Mouse (Mus musculus) frontal cortex, adult (tissue): ENCODE measurements at regions not wholly inside any gene's neighbourhood (a gene's known extent, or its start where the extent isn't known, plus 50 kb on each side); places are given as distances from the start of the nearest gene placed in this dataset.
A peak's percentile ranks its signal among the peaks of the same experiment; 100 is the strongest.

Experiments used
- ATAC-seq: cut with Nextera tagmentation; 2 replicates; pipeline ENCODE4 v1.9.2; 2017; ENCODE audit warnings: mild to moderate bottlenecking, moderate library complexity, mixed read lengths; ENCODE audit not compliant: low TSS enrichment

- no peak for ATAC-seq
Measured at GRCm38 (mm10) chr19:21337201-21337600, 65.1 kb downstream of the Zfand5 start.

- peak; percentile 100 for ATAC-seq
Measured at GRCm38 (mm10) chr19:21340563-21340962, 68.5 kb downstream of the Zfand5 start.
